Mouse (Mus musculus): ENCODE data around the gene Krt16. TPM values are rescaled to one million over a fixed set of nuclear protein-coding genes. Genes with fewer than 3 reads are reported as not detected.

Krt16 gene
- polyA plus RNA-seq, 1 experiment from 2014 or later = not detected

DNA sequence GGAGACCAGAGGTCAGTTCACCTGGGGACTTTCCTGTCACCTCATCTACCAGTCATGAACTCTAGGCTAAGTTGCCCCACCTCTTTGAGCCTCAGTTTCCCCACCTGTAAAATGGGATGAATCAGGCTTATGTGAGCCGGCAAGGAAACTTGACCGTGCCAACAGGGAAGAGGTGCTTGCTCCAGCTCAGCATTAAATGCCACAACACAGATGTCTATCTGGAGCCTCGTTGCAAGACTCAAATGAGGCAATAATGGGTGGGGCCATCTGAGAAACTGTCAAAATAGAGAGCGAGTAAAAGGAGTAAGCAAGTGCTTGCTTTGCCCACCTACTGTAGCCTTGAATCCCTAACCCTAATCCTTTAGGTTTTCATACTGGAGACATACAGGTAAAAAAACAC is 29.4 kb downstream of the Krt16 start:
- no peaks in the 10 kb centered on the region for H3K4me1 ChIP-seq (replicated peaks; ENCODE audit: control insufficient read depth, insufficient read depth, low read length)
- no peak overlapping the region for H3K9ac ChIP-seq (replicated peaks; ENCODE audit: low read depth, low read length)
- no peak overlapping the region for H3K4me2 ChIP-seq (ENCODE audit: low read length)
- no peak overlapping the region for H3K27ac ChIP-seq (ENCODE audit: low read length)
- no peak for ATAC-seq
- no peaks in the 10 kb centered on the region for H3K36me3 ChIP-seq (ENCODE audit: control insufficient read depth, insufficient read depth)
- H3K9me3 ChIP-seq (ENCODE audit: control insufficient read depth, low read length) = no peaks in the 10 kb centered on the region
- no peak overlapping the region for H3K4me3 ChIP-seq (replicated peaks; ENCODE audit: low read length)
- H3K27me3 ChIP-seq (replicated peaks; ENCODE audit: control insufficient read depth, insufficient read depth, low read length) = no peaks in the 10 kb centered on the region
- WGBS = 76% methylated on average over 4 of the region's 4 CpGs

DNA sequence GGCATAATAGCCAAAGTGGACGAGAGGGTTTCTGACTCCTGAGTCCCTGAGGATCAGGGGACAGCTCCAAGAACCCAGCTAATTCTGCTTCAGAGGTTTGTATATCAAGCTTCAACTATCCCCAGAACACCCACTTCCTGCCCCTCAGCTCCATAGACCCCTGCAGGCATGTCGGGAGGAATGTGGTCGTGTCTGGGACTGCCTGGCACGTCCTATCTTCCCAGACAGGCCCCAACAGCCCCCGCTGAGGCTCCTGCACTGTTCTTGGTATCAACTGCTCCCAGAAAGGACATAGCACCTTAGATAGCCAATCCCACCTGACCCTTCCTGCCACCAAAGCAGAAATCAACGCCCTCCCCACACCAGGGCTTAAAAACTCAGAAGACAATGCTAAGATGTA is 40.2 kb downstream of the Krt16 start:
- 74% methylated on average over 6 of the region's 6 CpGs for WGBS
- Histone ChIP-seq H3K27me3 (replicated peaks; ENCODE audit: control insufficient read depth, insufficient read depth, low read length) (no peaks in the 10 kb centered on the region), H3K9me3 (ENCODE audit: control insufficient read depth, low read length) (no peaks in the 10 kb centered on the region), H3K36me3 (ENCODE audit: control insufficient read depth, insufficient read depth) (no peaks in the 10 kb centered on the region), H3K4me3 (replicated peaks; ENCODE audit: low read length) (no peak overlapping the region), H3K9ac (replicated peaks; ENCODE audit: low read depth, low read length) (no peak overlapping the region), H3K4me1 (replicated peaks; ENCODE audit: control insufficient read depth, insufficient read depth, low read length) (no peaks in the 10 kb centered on the region), H3K27ac (ENCODE audit: low read length) (no peak overlapping the region), H3K4me2 (ENCODE audit: low read length) (no peak overlapping the region)
- ATAC-seq = no peak

DNA sequence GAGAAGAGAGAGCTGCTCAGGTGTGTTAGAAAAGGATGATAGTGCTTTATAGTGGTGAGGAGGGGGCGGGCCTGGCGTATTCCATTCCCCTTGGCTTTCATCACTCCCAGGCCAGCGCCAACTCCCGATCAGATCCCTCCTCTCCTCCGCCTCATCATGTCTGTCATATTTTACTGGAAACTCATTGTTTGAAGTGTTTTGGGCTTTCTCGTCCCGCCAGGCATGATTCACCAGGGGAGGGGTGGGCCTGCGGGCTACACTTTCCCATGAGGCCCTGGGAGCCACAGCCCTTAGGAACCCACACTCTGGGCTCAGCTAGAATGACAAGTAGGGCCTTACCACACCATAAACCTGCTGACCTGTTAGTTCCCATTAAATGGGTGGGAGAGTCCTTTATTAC is 41.2 kb downstream of the Krt16 start, which contains the start of gene Krt14:
TSS of gene Krt14 (minus strand) at position 51 of the 400 bp plus-strand sequence.
- H3K27me3 ChIP-seq (replicated peaks; ENCODE audit: control insufficient read depth, insufficient read depth, low read length) = no peaks in the 10 kb centered on the region
- no peaks in the 10 kb centered on the region for H3K36me3 ChIP-seq (ENCODE audit: control insufficient read depth, insufficient read depth)
- no peak within 1 kb of the TSS for H3K4me2 ChIP-seq (ENCODE audit: low read length)
- ATAC-seq = no peak
- no peaks in the 10 kb centered on the region for H3K9me3 ChIP-seq (ENCODE audit: control insufficient read depth, low read length)
- WGBS = 94% methylated on average over 8 of the region's 8 CpGs
- H3K4me3 ChIP-seq (replicated peaks; ENCODE audit: low read length) = no peak within 1 kb of the TSS
- H3K4me1 ChIP-seq (replicated peaks; ENCODE audit: control insufficient read depth, insufficient read depth, low read length) = no peaks in the 10 kb centered on the region
- no peak within 1 kb of the TSS for H3K9ac ChIP-seq (replicated peaks; ENCODE audit: low read depth, low read length)
- no peak within 1 kb of the TSS for H3K27ac ChIP-seq (ENCODE audit: low read length)

DNA sequence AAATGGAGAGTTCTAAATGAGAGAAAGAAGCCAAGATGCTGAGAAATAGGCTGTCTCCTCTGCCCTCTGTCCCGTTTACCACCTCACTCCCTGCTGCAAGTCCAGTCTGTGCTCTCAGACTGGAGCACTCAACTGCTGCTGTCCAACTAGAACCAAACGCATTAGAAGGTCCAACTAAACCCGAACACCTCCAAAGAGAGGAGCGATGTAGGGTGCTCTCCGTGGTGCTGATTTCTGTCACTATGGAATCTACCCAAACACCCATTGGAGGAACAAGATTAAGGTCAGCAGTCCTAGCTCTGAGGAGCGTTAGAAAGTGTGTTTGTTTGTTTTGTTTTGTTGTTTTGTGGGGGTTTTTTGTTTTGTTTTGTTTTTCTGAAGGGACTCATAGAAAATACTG is 45.3 kb downstream of the Krt16 start:
- no peak for ATAC-seq
- H3K9ac ChIP-seq (replicated peaks; ENCODE audit: low read depth, low read length) = no peak overlapping the region
- no peaks in the 10 kb centered on the region for H3K9me3 ChIP-seq (ENCODE audit: control insufficient read depth, low read length)
- WGBS = 18% methylated on average over 6 of the region's 6 CpGs
- H3K27ac ChIP-seq (ENCODE audit: low read length) = no peak overlapping the region
- no peaks in the 10 kb centered on the region for H3K27me3 ChIP-seq (replicated peaks; ENCODE audit: control insufficient read depth, insufficient read depth, low read length)
- no peak overlapping the region for H3K4me2 ChIP-seq (ENCODE audit: low read length)
- H3K36me3 ChIP-seq (ENCODE audit: control insufficient read depth, insufficient read depth) = no peaks in the 10 kb centered on the region
- no peaks in the 10 kb centered on the region for H3K4me1 ChIP-seq (replicated peaks; ENCODE audit: control insufficient read depth, insufficient read depth, low read length)
- no peak overlapping the region for H3K4me3 ChIP-seq (replicated peaks; ENCODE audit: low read length)

DNA sequence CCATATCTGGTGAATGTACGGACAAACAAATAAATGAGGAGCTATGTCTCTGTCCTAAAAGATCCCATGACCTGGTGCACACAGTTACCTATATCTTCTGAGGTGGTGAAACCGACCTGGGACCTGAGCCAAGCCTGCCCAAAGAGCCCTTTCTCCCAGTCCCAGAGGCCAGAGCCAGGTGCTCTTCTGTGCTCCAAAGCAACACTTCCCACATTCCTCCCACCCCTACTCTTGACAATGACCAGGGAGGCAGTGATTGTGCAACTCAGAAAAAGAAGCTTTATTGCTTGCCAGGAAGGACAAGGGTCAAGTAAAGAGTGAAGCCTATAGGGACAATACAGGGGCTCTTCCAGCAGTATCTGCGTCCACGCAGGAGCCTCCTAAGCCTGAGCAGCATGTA is 45.8 kb downstream of the Krt16 start:
- ATAC-seq = no peak
- Histone ChIP-seq H3K4me1 (replicated peaks; ENCODE audit: control insufficient read depth, insufficient read depth, low read length) (no peaks in the 10 kb centered on the region), H3K27ac (ENCODE audit: low read length) (no peak overlapping the region), H3K9me3 (ENCODE audit: control insufficient read depth, low read length) (no peaks in the 10 kb centered on the region), H3K36me3 (ENCODE audit: control insufficient read depth, insufficient read depth) (no peaks in the 10 kb centered on the region), H3K27me3 (replicated peaks; ENCODE audit: control insufficient read depth, insufficient read depth, low read length) (no peaks in the 10 kb centered on the region), H3K9ac (replicated peaks; ENCODE audit: low read depth, low read length) (no peak overlapping the region), H3K4me3 (replicated peaks; ENCODE audit: low read length) (no peak overlapping the region), H3K4me2 (ENCODE audit: low read length) (no peak overlapping the region)
- WGBS = 80% methylated on average over 4 of the region's 4 CpGs

DNA sequence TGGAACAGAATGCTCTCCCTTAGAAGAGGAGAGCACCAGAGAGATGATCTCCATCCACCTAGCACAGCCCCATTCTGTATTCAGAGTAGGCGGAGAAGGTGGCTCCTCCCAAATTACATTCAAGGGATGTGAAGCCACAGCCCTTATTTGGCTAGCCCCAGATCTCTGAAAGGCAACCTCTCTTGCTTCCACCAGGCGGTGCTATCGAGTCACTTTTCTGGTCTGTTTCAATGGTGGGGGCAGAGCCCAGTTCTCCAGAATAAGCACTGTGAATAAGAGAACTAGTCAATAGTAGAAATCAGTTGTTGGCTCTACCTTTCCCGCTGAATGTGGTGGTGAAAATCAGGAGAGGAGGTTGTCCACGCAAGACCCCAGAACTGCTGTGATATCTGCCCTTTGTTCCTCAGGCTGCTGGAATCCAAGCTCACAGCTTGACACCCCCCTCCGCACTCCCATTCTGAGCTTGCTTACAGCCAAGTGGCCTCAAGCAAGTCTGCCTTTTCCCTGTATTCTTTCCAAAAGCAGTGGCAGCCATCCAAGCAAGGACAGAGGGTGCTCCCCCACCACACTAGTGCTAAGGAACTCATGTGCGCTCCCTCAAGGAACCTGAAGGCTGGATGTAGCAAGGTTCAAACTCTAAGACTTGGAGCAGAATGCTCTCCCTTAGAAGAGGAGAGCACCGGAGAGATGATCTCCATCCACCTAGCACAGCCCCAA is 48.4 kb downstream of the Krt16 start:
- Histone ChIP-seq H3K9me3 (ENCODE audit: control insufficient read depth, low read length) (no peaks in the 10 kb centered on the region), H3K4me2 (ENCODE audit: low read length) (no peak overlapping the region), H3K4me1 (replicated peaks; ENCODE audit: control insufficient read depth, insufficient read depth, low read length) (no peaks in the 10 kb centered on the region), H3K36me3 (ENCODE audit: control insufficient read depth, insufficient read depth) (no peaks in the 10 kb centered on the region), H3K9ac (replicated peaks; ENCODE audit: low read depth, low read length) (no peak overlapping the region), H3K27me3 (replicated peaks; ENCODE audit: control insufficient read depth, insufficient read depth, low read length) (no peaks in the 10 kb centered on the region), H3K27ac (ENCODE audit: low read length) (no peak overlapping the region), H3K4me3 (replicated peaks; ENCODE audit: low read length) (no peak overlapping the region)
- WGBS = 43% methylated on average over 8 of the region's 8 CpGs
- no peak for ATAC-seq

DNA sequence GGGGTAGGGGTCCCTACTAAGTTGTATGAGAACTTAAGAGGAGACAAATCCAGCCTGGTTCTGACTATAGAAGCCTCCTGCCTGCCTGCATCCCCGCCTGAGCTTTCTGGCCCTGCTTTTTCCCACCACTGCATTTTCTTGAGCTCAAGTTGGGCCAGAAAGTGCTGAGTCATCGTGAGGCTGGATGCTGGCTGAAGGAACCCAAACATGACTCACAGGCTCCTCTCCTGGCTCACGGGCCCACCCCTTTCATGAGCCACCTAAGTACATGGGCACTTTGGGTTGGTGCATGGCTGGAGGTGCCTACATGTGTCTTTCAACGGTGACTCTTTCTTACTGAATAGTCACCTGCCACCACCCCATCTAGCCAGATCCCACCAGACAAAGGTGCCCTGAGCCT is 50.0 kb downstream of the Krt16 start:
- H3K36me3 ChIP-seq (ENCODE audit: control insufficient read depth, insufficient read depth) = no peaks in the 10 kb centered on the region
- H3K27ac ChIP-seq (ENCODE audit: low read length) = no peak overlapping the region
- 75% methylated on average over 4 of the region's 4 CpGs for WGBS
- H3K9ac ChIP-seq (replicated peaks; ENCODE audit: low read depth, low read length) = no peak overlapping the region
- H3K4me3 ChIP-seq (replicated peaks; ENCODE audit: low read length) = no peak overlapping the region
- no peak overlapping the region for H3K4me2 ChIP-seq (ENCODE audit: low read length)
- no peaks in the 10 kb centered on the region for H3K9me3 ChIP-seq (ENCODE audit: control insufficient read depth, low read length)
- H3K27me3 ChIP-seq (replicated peaks; ENCODE audit: control insufficient read depth, insufficient read depth, low read length) = no peaks in the 10 kb centered on the region
- H3K4me1 ChIP-seq (replicated peaks; ENCODE audit: control insufficient read depth, insufficient read depth, low read length) = no peaks in the 10 kb centered on the region
- ATAC-seq = no peak

Other genes starting within 250 kb of the Krt16 start
- gene Krt33a, start 232.7 kb downstream of the Krt16 start, polyA plus RNA-seq (2015; fragmentation: Nextera tagmentation; extraction: Ambion mirVana) = not detected in 2 replicates
- not detected in 2 replicates for gene Krt33b, start 219.0 kb downstream of the Krt16 start, polyA plus RNA-seq (2015; fragmentation: Nextera tagmentation; extraction: Ambion mirVana)
- gene Krt34, start 207.3 kb downstream of the Krt16 start, polyA plus RNA-seq (2015; fragmentation: Nextera tagmentation; extraction: Ambion mirVana) = not detected in 2 replicates
- gene Krt31, start 198.4 kb downstream of the Krt16 start, polyA plus RNA-seq (2015; fragmentation: Nextera tagmentation; extraction: Ambion mirVana) = not detected in 2 replicates
- gene Krt32, start 160.7 kb downstream of the Krt16 start, polyA plus RNA-seq (2015; fragmentation: Nextera tagmentation; extraction: Ambion mirVana) = not detected in 2 replicates
- not detected in 2 replicates for gene Krt35, start 152.7 kb downstream of the Krt16 start, polyA plus RNA-seq (2015; fragmentation: Nextera tagmentation; extraction: Ambion mirVana)
- not detected in 2 replicates for gene Krt36, start 143.3 kb downstream of the Krt16 start, polyA plus RNA-seq (2015; fragmentation: Nextera tagmentation; extraction: Ambion mirVana)
- not detected in 2 replicates for gene Krt13, start 127.3 kb downstream of the Krt16 start, polyA plus RNA-seq (2015; fragmentation: Nextera tagmentation; extraction: Ambion mirVana)
- gene Krt15, start 113.0 kb downstream of the Krt16 start, polyA plus RNA-seq (2015; fragmentation: Nextera tagmentation; extraction: Ambion mirVana) = 2.2 TPM in 1 of 2 replicates, not detected in the other
- gene Krt19, start 100.2 kb downstream of the Krt16 start, polyA plus RNA-seq (2015; fragmentation: Nextera tagmentation; extraction: Ambion mirVana) = 0.30 and 2.3 TPM in 2 replicates
- gene Krt9, start 55.7 kb downstream of the Krt16 start, polyA plus RNA-seq (2015; fragmentation: Nextera tagmentation; extraction: Ambion mirVana) = not detected in 2 replicates
- 0.38 and 1.6 TPM in 2 replicates for gene Krt14, start 41.4 kb downstream of the Krt16 start, polyA plus RNA-seq (2015; fragmentation: Nextera tagmentation; extraction: Ambion mirVana)
- gene Krt17, start 12.1 kb upstream of the Krt16 start, polyA plus RNA-seq (2015; fragmentation: Nextera tagmentation; extraction: Ambion mirVana) = 0.27 and 0.62 TPM in 2 replicates
- not detected in 2 replicates for gene Krt42, start 21.0 kb upstream of the Krt16 start, polyA plus RNA-seq (2015; fragmentation: Nextera tagmentation; extraction: Ambion mirVana)
- gene Eif1, start 71.0 kb upstream of the Krt16 start, polyA plus RNA-seq (2015; fragmentation: Nextera tagmentation; extraction: Ambion mirVana) = 1,243 and 1,295 TPM in 2 replicates
- not detected in 2 replicates for gene Gast, start 85.5 kb upstream of the Krt16 start, polyA plus RNA-seq (2015; fragmentation: Nextera tagmentation; extraction: Ambion mirVana)
- 72.3 and 164 TPM in 2 replicates for gene Hap1, start 107.2 kb upstream of the Krt16 start, polyA plus RNA-seq (2015; fragmentation: Nextera tagmentation; extraction: Ambion mirVana)
- 56.2 and 62.0 TPM in 2 replicates for gene Jup, start 148.9 kb upstream of the Krt16 start, polyA plus RNA-seq (2015; fragmentation: Nextera tagmentation; extraction: Ambion mirVana)
- gene P3h4, start 165.9 kb upstream of the Krt16 start, polyA plus RNA-seq (2015; fragmentation: Nextera tagmentation; extraction: Ambion mirVana) = 13.8 and 13.9 TPM in 2 replicates
- gene Fkbp10, start 166.8 kb upstream of the Krt16 start, polyA plus RNA-seq (2015; fragmentation: Nextera tagmentation; extraction: Ambion mirVana) = 18.4 and 25.6 TPM in 2 replicates
- gene Nt5c3b, start 192.9 kb upstream of the Krt16 start, polyA plus RNA-seq (2015; fragmentation: Nextera tagmentation; extraction: Ambion mirVana) = 104 and 120 TPM in 2 replicates
- gene Klhl10, start 193.0 kb upstream of the Krt16 start, polyA plus RNA-seq (2015; fragmentation: Nextera tagmentation; extraction: Ambion mirVana) = 0.62 and 0.80 TPM in 2 replicates
- gene Klhl11, start 223.8 kb upstream of the Krt16 start, polyA plus RNA-seq (2015; fragmentation: Nextera tagmentation; extraction: Ambion mirVana) = 14.3 and 17.4 TPM in 2 replicates